Mouse (Mus musculus) kidney, postnatal 10 days (tissue): ENCODE data around the gene Pum2.
A peak's percentile ranks its signal among the peaks of the same experiment; 100 is the strongest.
"Not testable (repeated sequence)": the region's sequence is repeated elsewhere in the genome, so short reads cannot be mapped to it uniquely, and the experiment has no call there.

Experiments used
- DNase-seq: peaks from one replicate; pipeline ENCODE4 v3.0.0; 2021; ENCODE audit warnings: mixed read lengths

Pum2 gene

DNA sequence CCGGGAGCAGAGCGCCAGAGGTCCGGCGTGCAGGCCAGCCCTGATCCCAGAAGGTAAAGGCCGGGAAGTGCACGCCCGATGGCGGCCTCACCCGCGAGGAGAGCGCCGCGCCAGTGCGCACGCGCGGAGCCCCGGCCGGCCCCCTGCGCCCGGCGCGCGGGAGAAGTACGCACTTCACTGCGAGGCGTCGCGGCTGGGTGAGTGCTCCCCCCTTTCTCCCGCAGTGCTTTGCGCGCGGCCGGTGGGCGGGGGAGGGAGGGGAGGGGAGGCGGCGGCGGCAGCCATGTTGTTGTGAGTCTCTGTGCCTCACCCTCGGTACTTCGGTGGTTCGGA is at the start of gene Pum2:
TSS of gene Pum2 (plus strand) at position 161 of the 333 bp plus-strand sequence.
- DNase-seq = peak; percentile 96

DNA sequence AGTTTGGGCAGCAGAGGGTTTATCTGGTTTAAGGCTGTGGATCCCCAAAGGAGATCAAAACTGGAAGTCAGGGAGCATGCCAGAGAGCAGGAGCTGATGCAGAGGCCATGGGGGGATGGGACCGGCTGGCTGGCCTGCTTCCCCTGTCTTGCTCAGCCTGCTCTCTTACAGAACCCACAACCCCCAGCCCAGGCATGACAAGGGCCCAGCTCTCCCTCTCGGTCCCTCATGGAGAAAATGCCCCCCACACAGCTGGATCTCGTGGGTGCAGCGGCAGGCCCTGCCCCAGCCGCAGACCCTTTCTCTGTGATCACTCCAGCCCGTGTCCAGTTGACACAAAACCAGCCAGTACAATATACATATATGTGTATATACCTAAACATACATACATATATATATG is 44.4 kb upstream of the Pum2 start:
- DNase-seq = no peak

DNA sequence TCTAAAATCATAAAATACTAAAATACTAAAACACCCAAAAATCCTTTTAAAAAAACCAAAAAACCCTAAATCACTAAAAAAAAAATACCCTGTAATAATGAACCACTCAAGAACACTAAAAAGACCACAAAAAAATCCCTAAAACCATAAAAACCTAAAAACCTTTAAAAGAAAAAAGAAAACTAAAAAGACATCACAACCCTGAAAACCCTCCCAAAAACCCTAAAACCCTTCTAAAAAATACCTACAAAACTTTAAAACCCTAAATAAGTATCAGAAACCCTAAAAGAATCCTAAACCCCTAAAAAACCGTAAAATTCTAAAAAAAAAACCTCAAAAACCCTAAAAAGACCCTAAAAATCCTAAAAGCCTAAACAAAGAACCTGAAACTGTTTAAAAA is 42.2 kb upstream of the Pum2 start:
- no peak for DNase-seq

DNA sequence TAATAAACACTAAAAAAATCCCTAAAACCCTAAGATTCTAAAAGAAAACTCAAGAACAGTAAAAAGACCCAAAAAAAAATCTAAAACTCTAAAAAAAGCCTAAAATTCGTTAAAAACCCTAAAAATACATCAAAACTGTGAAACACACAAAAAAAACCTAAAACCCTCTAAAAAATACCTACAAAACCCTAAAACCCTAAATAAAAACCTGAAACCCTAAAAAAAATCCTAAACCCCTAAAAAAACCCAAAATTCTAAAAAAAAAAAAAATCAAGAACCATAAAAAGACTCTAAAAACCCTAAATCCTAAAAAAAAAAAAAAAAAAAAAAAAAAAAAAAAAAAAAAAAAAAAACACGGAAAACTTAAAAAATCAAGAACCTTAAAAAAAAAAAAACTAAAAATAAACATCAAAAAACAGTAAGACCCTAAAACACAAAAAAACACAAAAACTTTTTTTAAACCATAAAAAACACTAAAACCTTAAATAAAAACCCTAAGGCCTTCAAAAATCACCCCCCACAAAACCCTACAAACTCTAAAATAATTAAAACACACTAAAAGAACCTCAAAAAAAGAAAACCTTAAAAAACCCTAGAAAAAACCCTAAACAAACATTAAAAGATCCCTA is 41.1 kb upstream of the Pum2 start:
- no peak for DNase-seq

DNA sequence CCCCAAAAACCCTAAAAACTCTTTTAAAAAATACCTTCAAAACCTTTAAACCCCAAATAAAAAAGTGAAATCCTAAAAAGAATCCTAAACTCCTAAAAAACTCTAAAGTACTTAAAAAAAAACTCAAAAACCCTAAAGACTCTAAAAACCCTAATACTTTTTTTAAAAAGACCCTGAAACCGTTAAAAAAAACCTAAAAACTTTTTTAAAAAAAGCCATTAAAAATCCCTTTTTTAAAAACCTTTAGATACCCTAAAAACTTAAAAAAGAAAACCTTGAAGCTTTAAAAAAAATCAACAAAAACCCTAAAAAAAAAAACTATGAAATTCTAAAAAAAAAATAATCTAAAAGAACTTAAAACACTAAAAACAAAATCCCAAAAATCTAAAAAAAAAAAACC is 39.6 kb upstream of the Pum2 start:
- DNase-seq = no peak

DNA sequence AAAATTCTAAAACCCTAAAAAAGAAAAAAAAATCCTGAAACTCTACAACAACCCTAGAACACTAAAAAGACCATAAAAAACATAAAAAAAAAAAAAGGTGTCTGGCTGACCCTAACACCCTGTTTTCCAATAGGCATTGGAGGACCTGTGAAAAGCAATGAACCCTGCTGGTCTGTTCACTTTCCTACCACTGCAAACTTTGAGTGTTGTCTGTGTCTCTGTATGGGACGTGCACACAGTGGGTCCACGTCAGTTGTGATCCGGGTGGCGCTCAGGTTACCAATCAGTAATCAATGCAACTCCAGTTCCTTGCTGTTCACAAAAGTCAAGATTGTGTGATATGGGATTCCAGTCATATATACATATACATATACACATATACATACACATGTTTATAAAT is 38.4 kb upstream of the Pum2 start:
- no peak for DNase-seq

DNA sequence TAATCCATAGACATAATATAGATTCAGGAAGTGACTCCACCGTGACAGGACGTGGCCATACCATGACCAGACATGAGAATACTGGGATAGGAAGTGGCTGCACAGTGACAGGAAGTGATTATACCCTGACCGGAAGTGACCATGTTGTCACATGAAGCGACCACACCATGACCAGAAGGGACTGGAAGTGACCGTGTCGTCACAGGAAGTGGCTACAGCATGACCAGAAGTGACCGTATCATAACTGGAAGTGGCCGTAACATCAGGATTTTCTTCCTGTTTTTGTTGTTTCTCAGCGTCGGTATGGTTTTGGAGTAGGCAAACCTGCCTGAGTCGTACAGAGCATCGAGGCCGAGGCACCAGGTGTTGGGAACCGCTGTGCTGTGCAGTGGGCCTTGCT is 37.0 kb upstream of the Pum2 start:
- no peak for DNase-seq

DNA sequence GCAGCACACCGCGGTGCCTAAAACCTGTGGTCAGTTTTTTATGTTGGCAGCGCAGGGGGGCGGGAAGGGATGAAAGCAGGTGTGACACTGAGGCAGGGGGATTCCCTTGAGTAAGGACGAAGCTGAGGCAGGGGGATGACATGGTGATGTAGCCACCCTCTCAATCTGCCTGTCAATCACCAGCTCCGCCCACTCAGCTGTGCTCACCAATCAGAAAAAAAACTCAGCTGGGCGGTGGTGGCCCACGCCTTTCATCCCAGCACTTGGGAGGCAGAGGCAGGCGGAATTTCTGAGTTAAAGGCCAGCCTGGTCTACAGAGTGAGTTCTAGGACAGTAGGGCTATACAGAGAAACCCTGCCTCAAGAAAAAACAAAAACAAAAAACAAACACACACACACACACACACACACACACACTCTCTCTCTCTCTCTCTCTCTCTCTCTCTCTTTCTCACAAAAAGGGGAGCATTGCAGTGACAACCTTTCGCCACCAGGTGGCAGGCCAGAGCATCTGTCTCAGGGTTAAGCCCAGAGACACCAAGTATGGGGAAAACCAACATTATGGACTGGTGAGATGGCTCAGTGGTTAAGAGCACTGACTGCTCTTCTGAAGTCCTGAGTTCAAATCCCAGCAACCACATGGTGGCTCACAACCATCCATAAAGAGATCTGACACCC is 35.4 kb upstream of the Pum2 start:
- DNase-seq = peak; percentile 82

DNA sequence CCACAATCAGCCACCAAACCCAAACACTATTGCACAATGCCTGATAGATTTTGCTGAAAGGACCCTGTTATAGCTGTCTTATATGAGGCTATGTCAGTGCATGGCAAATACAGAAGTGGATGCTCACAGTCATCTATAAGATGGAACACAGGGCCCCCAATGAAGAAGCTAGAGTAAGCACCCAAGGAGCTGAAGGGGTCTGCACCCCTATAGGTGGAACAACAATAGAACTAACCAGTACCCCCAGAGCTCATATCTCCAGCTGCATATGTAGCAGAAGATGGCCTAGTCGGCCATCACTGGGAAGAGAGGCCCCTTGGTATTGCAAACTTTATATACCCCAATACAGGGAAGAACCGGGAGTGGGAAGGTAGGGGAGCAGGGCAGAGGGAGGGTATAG is 33.7 kb upstream of the Pum2 start:
- DNase-seq = not testable (repeated sequence)

DNA sequence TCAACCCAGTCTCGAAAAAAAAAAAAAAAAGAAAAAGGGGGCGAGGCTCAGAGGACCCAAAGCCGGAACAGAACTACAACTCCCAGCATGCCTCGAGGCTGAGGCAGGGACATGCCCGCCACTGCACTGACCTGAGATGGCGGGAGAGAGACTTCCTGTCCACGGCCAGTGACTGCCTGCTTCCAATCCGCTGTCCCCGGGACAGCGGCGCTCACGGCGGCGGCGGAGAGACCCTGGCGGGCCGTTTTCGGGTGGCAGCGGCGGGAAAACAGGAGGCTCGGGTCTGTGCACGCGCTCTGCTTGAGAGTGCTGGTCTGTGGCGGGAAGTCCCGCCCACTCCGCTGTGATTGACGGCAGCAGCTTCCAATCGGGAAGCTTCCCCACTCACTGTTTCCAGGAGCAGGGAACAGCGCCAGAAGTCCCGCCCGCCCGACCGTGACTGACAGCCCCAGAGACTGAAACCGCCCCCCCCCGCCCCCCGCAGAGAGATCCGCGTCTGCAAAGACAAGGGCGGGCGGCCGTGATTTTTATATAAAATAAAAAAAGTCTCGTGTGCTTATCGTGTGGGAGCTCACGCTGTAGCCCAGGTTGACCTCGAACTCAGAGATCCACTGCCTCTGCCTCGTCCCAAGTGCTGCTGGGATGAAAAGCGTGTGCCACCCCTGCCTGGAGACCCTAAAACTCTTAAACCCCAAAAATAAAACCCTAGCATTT is 33.1 kb upstream of the Pum2 start:
- peak; percentile 100 for DNase-seq

DNA sequence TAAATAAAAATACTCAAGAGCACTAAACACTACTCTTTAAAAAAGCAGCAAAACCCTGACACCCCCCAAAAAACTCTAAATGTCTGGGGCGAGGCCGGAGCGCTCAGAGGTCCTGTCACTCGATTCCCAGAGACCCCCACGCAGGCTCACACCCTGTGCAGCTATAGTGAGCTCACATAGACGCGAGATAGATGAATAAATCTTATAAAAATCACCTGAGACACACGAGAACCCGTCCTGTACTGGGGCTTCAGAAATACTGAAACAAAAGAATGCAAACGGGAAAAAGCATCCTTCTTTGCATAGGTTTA is 32.6 kb upstream of the Pum2 start:
- peak; percentile 21 for DNase-seq

DNA sequence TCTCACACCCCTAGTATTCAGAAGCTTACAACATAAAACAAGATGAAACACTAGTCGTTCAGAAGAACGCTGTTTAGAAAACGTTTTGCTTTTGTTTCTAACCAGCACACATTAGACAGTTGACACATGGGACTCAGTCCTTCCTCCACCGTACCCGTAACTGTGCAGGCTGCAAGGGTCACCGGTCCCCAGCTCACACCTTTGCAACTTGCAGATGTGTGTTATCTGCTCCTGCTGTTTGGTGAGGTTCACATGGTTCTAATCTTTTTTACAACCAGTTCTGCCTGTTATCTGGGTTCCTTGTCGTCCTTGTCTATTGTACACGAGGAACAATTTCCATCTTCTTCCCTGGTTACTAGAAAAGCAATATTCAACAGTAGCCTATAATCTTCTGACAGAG is 25.7 kb upstream of the Pum2 start:
- DNase-seq = not testable (repeated sequence)

DNA sequence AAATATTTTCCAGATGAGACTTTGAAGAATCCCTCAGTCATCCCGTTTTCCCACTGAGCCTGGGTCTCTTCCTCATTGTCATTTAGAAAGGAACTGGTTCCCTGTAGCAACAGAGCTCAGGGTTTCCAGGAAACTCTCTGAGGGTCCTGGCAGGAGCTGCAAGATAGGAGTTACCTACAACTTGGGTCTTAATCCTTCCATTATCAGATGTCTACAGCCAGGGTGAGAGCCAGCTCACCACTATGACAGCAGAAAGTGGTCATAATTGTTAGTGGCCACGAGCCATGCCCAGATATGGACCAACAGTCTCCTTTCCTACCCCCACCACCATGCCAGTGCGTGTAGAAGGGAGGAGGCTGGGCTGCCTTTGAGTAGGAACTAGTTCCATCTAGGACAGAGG is 23.9 kb upstream of the Pum2 start:
- not testable (repeated sequence) for DNase-seq

DNA sequence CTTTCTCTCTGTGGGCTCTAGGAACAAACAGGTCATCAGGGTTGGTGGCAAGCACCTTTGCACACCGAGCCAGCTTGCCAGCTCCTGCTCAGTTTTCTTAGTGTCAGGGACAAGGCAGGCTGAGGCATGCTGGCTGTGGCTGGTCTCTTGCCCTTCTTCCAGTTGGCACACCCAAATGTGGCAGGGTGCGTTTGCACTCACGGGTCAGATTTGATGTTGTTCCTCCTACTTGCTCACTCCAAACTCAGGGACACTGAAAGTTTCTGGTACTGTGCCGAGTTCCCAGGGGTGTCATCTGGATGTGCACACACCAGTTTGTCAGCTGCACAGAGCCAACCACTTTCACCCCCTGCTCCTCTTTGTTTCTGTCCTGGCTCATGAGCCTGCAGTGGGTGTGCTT is 17.3 kb upstream of the Pum2 start:
- DNase-seq = no peak

DNA sequence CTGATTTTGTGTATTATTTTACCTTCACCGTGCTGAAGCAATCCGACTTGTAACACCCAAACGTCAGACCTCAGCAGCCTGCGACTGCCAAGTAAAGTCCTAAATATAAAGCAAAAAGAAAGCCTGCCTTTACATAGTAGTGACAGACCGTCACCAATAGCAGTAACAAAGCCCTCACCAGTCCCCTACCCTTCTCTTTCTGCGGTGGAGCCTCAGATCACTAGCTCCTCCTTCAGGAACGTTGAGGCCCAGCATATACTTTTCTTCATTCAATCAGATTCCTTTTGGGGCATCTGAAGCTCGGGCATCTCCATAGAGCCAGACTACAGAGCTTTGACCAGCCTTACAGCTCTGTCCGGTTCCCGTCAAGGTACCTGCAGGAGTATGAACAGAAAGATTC is 16.8 kb upstream of the Pum2 start:
- no peak for DNase-seq

DNA sequence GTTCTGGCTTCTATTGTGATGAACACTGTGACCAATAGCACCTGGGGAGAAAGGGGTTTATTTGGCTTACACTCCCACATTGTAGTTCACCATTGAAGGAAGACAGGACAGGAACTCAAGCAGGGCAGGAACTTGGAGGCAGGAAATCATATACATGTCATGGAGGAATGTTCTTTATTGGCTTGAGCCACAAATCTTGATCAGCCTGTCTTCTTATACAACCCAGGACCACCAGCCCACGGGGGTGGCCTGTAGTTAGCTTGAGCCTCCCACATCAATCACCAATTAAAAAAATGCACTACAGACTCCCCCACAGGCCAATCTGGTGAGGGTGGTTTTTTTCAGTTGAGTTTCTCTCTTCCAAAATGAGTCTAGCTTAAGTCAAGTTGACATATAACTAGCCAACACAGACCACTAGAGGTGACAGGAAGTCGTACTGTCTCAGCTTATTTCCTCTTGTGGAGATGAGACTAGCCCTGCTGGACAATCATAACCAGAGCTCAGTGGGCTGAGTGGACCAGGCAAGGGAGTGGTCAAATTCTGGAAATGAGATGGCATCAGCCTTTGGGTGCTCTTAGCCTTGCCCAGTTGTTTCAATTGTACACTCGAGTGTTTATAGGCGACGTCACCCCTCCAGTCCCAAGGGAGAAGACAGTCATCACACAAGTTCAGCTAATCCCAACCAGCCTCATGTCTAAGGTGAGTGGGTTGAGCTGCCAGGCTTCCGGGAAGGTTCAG is 16.1 kb upstream of the Pum2 start:
- no peak for DNase-seq

DNA sequence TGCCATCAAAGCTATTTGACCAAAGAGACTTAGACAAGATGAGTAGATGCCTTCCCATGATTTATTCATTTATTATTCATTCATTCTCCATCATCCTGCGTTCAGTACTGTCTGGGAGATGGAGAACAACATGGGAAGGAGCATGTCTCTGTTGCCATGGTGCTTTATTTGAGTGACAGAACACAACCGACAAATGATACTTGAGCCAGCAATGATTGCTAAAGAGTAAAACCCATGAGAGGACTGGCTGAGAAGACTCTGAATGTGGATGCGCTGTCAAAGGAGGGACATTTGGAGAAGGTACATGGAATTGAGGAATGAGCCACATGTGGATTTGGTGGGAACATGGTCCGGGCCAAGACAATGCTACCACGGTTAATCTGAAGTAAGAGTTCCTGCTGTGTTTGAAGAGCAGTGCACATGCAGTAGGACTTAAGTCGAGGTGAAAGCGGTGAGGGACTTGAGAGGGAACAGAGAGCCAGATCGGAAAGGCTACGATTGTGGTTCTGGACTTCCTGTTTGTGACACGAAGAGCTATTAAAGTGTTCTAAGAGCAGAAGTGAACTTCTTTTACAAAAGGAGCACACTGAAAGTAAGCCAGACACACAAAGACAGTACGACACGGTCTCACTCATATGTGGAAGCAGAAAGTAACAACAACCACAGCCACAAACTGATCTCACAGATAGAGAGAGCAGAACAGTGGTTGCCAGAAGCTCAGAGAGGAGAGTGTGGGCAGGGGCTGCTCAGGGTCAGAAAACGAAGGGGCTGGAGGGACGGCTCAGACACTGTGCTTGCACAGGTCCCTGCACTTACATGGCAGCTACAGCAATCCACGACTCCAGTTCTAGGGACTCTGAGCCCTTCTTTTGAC is 14.3 kb upstream of the Pum2 start:
- no peak for DNase-seq

DNA sequence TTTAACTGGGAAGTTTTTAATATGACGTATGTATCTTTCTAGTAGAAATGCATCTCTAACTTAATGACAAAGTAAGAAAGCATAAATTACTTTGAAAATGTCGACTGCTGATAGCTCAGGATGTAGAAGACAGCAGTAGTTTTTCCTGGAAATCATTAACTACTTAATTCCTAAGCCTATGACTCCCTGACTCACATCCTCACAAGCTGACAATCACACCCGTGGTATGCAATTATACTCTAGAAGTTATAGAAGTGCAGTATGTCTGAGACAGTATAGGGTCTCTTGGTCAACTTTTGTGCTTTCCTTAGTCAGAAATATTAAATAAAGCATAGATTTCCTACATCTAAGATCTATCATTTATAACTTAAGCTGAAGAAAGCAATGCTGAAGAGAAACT is 12.2 kb upstream of the Pum2 start:
- DNase-seq = no peak

DNA sequence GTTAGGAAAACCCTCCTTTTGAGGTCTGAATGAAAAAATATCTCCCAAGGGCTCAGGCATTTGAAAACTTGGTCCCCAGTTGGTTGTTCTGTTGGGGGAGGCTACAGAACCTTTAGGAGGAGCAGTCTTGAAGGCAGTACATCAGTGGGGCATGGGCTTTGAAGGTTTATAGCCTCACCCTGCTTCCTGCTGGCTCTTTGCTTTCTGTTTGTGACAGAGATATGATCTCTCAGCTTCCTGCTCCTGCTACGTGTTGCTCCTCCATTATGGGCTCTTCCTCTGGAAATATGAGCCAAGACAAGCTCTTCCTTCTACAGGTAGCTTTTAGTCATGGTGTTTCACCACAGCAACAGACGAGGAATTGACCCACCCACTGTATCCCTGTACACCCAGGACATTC is 11.8 kb upstream of the Pum2 start:
- DNase-seq = no peak

DNA sequence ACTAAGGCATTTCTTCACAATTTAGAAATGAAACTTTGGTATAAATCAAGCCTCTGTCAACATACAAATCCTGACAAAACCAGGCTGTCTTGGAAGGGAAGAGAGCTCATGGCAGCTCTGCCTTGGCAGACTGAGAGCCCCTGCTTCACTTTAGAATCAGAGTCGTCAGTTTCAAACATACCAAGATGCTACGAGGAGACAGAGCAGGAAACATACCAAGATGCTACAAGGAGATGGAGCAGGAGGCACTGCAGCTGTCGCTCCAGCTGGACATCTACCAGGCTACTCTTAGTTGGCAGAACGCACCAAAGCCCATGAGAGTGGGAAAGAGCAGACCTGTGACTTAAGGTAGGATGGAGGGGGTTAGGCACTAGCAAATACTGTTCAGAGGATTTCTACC is 11.2 kb upstream of the Pum2 start:
- DNase-seq = no peak

DNA sequence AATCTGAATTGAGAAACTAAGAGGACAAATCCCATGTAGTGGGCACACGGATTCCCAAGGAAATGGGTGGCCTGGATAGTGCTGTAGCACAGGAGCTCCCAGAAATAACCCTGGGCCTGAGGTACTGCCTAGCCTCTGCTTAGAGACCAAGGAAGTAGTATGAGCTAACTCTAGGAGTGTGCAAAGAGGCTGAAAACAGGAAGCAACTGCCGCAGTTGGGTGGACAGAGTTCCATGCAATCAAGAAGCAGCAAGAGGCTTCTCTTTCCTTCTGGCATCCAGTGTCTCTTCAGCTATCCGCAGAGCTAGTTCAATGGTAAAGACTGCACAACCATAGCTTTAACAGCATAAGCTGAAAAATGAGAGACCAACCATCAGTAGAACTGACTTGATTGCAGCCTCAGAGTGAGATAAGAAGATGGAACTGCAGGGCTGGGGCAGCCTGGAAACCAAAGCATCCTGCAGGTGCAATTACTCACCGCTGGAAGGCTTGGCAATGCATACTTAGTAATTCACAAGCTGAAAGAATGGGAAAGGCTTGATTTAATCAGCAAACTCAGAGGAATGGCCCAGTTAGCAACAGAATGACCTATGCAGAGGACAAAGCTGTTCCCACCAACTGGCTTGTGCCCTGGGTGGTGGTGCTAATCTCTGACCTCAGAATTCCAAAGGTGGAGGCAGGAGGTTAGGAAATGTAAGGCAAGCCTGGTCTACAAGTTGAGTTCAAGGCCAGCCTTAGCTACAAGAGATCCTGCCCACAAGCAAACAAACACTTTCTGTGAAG is 6.3 kb upstream of the Pum2 start:
- no peak for DNase-seq

DNA sequence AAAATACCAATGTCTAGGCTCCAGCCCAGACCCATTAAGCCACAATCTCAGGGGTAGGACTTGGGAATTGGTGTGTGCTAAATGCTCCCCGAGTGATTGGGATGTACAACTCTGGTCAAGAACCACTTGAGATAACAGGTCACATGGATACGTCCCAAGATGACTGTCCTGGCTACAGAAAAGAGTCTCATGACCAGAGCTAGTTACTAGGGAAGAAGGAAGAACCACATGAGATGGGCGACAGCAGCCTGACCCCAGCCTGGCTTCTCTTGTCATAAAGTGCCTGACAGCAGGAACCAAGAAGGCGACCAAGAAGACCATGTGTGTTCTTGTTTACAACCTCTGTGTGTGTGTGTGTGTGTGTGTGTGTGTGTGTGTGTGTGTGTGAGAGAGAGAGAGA is 4.5 kb upstream of the Pum2 start:
- no peak for DNase-seq
